Mouse (Mus musculus) stomach, adult 2 months (tissue): Measurements from ENCODE around the gene Ubash3a. TPM values are rescaled to one million over a fixed set of nuclear protein-coding genes. Genes with fewer than 3 reads are reported as not detected.

ENCODE experiments used
- polyA plus RNA-seq: library from polyadenylated mRNA; depleted of rRNA; stranded (reverse); fragments of >200 nt; gene quantifications from 2 replicates; pipeline ENCODE4 v1.2.3, GENCODE M21; 2012; rRNA removed

Gene Ubash3a
- polyA plus RNA-seq = 0.02 and 0.08 TPM in 2 replicates

DNA sequence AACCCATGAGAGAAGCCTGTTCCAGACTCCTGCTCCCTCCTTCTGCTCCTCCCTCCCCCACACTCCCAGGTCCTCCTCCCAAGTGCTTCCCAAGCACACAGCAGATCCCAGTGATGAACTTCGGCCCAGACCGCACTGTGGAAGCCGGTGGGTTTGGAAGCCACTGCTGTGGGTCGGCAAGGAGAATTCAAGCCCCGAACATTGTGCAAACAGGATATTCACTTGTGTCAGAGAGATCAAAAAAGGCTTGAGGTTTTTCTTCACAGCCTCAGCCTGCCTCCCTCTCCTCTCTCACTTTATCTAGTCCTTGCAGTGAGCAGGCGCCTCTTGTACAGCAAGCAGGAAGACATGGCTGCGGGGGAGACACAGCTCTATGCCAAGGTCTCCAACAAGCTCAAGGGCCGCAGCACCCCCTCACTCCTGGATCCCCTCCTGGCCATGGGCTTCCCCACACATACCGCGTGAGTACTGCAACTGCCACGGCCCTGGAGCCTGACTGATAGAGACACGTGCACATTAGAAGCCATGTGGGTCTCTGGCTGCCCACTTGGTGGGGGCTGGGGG is at the start of gene Ubash3a:
Gene Ubash3a, plus strand, starts transcription at position 103 of the 564 bp plus-strand sequence.

GRCm38 (mm10) chr17:31165127-31165526 is 42.5 kb upstream of the Ubash3a start, which contains the start of gene Tff1:
Gene Tff1, minus strand, starts transcription at chr17:31165277.

DNA sequence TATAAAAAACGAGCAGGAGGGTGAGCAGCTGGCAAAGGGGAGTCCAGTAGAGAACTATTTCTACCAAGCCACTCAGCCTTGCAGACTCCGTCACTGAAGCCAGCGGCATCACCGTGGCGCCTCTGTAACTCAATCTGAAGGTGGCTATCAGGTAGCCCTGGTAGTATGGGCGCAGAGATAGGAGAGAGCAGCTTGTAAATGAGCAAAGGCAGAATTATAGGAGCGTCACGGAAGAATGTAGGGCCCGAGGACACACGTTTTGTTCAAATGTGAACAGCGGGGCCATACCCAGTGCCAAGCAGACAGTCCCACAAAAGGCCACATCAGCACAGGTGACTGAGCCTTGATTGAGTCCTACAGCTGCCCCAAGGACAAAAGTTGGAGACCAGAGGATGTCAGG is 8.8 kb upstream of the Ubash3a start, which contains the start of gene Tmprss3:
Gene Tmprss3, minus strand, starts transcription at position 101 of the 400 bp plus-strand sequence.

DNA sequence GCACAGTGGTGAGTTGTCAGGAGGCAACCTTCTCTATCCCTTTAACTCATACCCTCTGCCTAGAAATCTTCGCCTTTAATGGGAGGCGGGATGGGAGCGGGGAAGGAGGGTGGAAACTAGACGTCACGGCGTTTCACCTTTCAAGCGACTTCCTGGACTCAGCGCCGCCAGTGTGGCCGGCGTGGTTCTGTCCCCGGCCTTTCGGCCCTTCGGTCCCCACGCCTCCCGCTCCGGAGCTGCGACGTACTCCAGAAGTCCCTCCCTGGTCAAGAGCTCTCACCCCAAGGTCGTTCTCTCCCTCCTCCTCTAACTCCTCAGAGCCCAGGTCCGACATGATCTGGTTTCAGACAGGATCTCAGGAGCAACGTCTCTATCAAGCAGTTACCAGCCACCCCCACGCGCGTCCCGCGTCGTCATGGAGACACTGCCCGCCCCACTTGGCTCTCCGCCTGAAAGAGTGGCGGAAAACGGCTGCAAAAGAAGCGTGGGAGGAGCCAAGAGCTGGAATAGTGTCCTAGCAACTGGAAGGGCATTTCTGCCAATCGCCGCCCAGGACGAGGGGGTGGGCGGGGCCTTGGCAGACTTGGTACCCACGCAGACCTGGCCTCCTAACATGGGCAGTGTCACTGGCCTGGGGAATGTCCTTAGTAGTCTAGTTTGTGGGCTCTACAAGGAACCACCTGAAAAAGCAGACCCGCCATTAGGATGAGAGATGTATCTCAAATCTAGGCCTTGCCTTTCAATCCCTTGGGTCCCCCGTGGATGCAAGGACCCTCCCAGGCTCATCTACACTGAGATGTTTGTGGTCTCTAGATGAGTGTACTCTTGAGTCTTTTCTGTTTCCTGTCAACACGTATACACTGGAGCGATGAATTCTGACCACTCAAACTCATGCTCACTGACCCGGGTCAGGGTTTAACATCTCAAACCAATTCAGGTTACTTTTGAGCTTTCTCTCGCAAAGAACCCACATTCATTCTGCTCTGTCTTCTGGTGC is 69.5 kb downstream of the Ubash3a start, which contains the start of gene Rsph1:
Gene Rsph1, minus strand, starts transcription at position 462 of the 997 bp plus-strand sequence.

DNA sequence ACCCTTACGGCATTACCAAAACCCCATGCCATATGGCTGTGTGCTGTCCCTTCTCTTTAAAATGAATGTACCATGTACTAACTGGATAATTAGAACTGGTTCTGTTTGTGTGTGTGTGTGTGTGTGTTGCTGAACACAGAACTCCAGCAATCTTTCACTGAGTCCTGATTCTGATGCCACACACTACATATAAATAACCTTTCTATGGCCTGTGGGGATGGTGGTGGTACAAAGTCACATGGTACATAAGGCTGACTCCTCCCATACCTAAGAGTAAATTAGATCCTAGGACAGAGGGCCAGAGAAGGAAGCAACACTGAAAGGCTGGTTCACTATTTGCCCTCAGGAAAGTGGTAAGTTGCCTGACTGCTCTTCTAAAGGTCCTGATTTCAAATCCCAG is 78.8 kb downstream of the Ubash3a start, which contains the start of gene Slc37a1:
Gene Slc37a1, plus strand, starts transcription at position 301 of the 400 bp plus-strand sequence.

Other genes starting within 250 kb of the Ubash3a start
- gene Abcg1, start 150.2 kb upstream of the Ubash3a start, polyA plus RNA-seq = 1.7 and 2.1 TPM in 2 replicates
- gene Tff3, start 78.2 kb upstream of the Ubash3a start, polyA plus RNA-seq = 5.7 and 6.0 TPM in 2 replicates
- gene Tff2, start 63.6 kb upstream of the Ubash3a start, polyA plus RNA-seq = 3,160 and 4,790 TPM in 2 replicates
- 16,747 and 18,680 TPM in 2 replicates for gene Tff1, start 42.6 kb upstream of the Ubash3a start, polyA plus RNA-seq
- 0.13 and 0.24 TPM in 2 replicates for gene Tmprss3, start 8.9 kb upstream of the Ubash3a start, polyA plus RNA-seq
- 0.05 TPM in 1 of 2 replicates, not detected in the other for gene Rsph1, start 69.5 kb downstream of the Ubash3a start, polyA plus RNA-seq
- 43.0 and 44.1 TPM in 2 replicates for gene Slc37a1, start 78.9 kb downstream of the Ubash3a start, polyA plus RNA-seq
- gene Pde9a, start 178.3 kb downstream of the Ubash3a start, polyA plus RNA-seq = 12.1 and 15.9 TPM in 2 replicates